Mouse (Mus musculus) cerebellum, adult 8-10 months (tissue): Measurements from ENCODE around the gene Tas2r118.
A peak's percentile ranks its signal among the peaks of the same experiment; 100 is the strongest.

Source experiments
- DNase-seq: peaks from one replicate; pipeline ENCODE4 v3.0.0; 2022

Gene Tas2r118

GRCm38 (mm10) chr6:23969960-23970359 is at the start of gene Tas2r118:
TSS of gene Tas2r118 (minus strand) at chr6:23970060.
- no peak for DNase-seq

GRCm38 (mm10) chr6:24018320-24018719 is 48.5 kb upstream of the Tas2r118 start:
- no peak for DNase-seq

GRCm38 (mm10) chr6:23993276-23993675 is 23.4 kb upstream of the Tas2r118 start:
- DNase-seq: no peak

GRCm38 (mm10) chr6:23990687-23991387 is 21.0 kb upstream of the Tas2r118 start:
- DNase-seq: no peak

GRCm38 (mm10) chr6:23986293-23986692 is 16.4 kb upstream of the Tas2r118 start:
- DNase-seq: no peak

- no peak for DNase-seq
Measured at GRCm38 (mm10) chr6:23966980-23967379, 2.9 kb downstream of the Tas2r118 start.

- no peak for DNase-seq
Measured at GRCm38 (mm10) chr6:23965925-23966324, 3.9 kb downstream of the Tas2r118 start.

- DNase-seq: no peak
Measured at GRCm38 (mm10) chr6:23963741-23964140, 6.1 kb downstream of the Tas2r118 start.

GRCm38 (mm10) chr6:23940776-23941175 is 29.1 kb downstream of the Tas2r118 start:
- peak; percentile 40 for DNase-seq

GRCm38 (mm10) chr6:23938575-23939488 is 31.0 kb downstream of the Tas2r118 start:
- no peak for DNase-seq

GRCm38 (mm10) chr6:23936414-23936813 is 33.4 kb downstream of the Tas2r118 start:
- DNase-seq: no peak

- no peak for DNase-seq
Measured at GRCm38 (mm10) chr6:23923806-23924205, 46.1 kb downstream of the Tas2r118 start.
